Mouse (Mus musculus) hematopoietic multipotent progenitor cell, adult 10-12 weeks (in vitro differentiated cells): Measurements from ENCODE around the gene Efnb2. TPM values are rescaled to one million over a fixed set of nuclear protein-coding genes. Genes with fewer than 3 reads are reported as not detected.

ENCODE experiments used
- polyA plus RNA-seq: library from polyadenylated mRNA; stranded (reverse); fragments of >175 nt; gene quantifications from 2 replicates; pipeline ENCODE4 v1.2.3, GENCODE M21; 2012; ENCODE audit warnings: low replicate concordance

The Efnb2 gene
- polyA plus RNA-seq: 0.58 and 0.65 TPM in 2 replicates

DNA sequence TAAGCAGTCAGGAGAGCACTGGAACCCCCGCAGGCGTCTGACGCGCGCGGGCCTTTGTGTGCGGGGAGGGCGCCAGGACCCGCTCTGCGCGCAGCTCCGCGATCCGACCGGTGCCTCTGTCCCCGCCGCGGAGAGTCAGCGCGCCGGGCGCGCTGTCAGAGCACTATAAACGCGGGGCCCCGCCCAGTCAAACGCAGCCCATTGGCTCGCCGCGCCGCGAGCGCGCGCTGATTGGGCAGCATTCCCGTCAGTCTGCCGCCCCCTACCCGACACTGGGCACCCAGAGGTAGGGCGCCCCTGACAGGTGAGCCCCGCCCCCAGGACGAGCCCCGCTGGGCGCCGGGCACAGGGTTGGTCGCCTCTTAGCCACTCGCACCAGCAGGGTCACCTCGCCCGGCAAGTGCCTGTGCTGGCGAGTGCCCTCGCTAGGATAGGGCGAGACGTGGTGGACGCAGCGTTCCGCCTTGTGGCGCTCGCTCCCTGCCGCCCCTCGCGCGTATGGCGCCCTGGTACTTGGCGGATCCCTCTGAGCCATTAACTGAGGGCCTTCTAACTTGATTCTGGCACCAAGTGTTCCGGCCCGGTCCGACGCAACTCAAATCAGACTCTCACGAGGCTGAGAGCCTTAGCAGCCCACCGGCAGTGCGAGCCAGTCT, at the start of gene Efnb2:
Efnb2 (minus strand) TSS at position 140 of the 656 bp plus-strand sequence.

DNA sequence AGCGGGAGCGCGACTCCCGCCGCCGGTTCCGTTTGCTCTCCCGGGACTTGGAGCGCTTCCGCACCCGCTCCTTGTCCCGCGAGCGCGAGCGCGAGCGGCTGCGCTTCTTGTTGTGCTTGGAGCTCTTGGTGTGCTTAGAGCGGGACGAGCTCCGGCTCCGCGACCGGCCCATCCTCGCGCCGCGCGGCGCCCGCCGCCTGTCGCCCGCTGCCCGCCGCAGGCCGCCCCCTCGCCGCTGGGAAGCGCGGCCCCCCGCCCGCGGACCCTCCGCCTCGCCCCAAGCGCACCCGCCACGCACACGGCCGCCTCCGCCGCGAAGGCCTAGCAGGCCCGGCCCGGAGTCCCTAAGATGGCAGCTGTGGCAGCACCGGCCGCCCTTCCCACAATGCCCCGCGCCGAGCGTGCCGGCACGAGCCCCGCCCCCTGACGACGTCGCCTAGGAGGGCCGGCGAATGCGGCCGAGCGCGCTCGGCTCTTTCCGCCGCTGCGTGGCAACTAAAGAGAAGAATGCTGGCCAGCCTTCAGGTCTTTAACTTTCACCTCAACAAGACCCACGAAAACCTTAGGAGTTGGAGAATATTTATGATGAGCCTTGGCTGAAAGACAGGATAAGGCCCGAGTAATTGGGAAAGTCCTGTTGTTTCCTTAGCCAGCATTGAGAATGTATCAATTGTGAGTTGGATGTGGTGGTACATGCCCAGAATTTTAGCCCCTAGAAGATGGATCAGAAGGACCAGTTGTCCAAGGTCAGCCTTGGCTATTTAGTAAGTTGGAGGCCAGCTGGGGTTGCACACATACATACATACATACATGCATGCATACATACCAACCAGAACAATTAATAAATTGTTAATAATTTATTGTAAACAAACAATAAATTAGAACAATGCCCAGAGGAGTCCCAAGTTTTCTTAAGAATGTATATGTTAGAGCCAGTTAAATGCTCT, 29.4 kb upstream of the Efnb2 start, which contains the start of gene Arglu1:
Arglu1 (minus strand) TSS at position 376 of the 947 bp plus-strand sequence.

Other genes with a start within 250 kb of the Efnb2 start
- gene Arglu1, start 29.3 kb upstream of the Efnb2 start, polyA plus RNA-seq: 103 and 118 TPM in 2 replicates